Mouse (Mus musculus): ENCODE measurements around the gene Fgfr2. TPM values are rescaled to one million over a fixed set of nuclear protein-coding genes. Genes with fewer than 3 reads are reported as not detected.

Fgfr2 gene
- polyA plus RNA-seq, 1 experiment from 2014 or later = 93.6 TPM

DNA sequence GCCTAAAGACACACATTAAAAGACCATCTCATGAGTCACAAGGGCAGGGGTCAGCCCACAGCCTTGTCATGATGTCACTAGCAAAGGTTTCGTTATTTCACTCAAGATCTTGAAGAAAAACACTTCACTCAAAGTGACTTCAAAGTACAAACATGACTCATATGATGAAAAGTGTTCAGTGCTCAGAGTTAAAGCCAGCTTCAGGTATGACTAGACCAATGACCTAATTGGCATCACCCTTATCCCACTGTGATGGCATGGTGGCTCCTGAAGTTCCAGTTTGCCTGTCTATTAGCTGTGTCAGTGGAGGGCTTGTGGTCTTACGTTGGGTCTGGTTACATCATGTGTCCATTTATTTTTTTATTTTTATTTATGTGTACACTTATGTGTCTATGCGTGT is 36.4 kb upstream of the Fgfr2 start:
- H3K4me1 ChIP-seq (replicated peaks; ENCODE audit: control insufficient read depth, insufficient read depth, low read length) = 0 out of 2 replicates have a peak, but pooled peaks cover 2% of the 10 kb centered on the region
- H3K27me3 ChIP-seq (ENCODE audit: control insufficient read depth, insufficient read depth, low read length) = no peaks in the 10 kb centered on the region
- no peak for ATAC-seq (replicated peaks; ENCODE audit: low FRiP score)
- H3K4me2 ChIP-seq (ENCODE audit: low read depth, low read length, severe bottlenecking) = no peak overlapping the region
- no peak for DNase-seq (ENCODE audit: low spot score)
- H3K9me3 ChIP-seq (ENCODE audit: control insufficient read depth, low read length) = no peaks in the 10 kb centered on the region
- no peak overlapping the region for H3K9ac ChIP-seq (ENCODE audit: low read length)
- H3K4me3 ChIP-seq (ENCODE audit: low read depth, low read length) = no peak overlapping the region
- no peaks in the 10 kb centered on the region for H3K36me3 ChIP-seq (ENCODE audit: control insufficient read depth, insufficient read depth, low read length)
- 91% methylated on average over 3 of the region's 3 CpGs for WGBS
- H3K27ac ChIP-seq (ENCODE audit: low read depth, low read length) = no peak overlapping the region

DNA sequence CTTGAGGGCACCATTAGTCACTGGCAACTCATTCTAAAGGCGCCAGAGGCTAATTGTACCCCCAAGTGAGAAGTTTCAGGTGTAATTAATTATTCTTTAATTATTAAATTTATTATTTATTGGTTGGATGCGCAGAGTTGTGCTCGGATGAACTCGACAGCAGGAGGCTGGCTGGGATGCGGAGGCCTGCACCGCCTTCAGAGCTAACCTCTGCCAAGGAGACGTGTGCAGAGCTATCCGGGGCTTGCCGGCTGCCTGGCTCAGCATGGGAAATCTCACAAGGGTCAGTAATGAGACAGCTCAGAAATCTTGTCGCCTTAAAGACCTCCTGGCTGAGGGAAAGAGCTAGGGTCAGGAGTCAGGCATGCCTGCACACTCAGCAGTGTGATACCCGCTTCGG is 32.5 kb upstream of the Fgfr2 start:
- H3K27ac ChIP-seq (ENCODE audit: low read depth, low read length) = no peak overlapping the region
- no peak overlapping the region for H3K4me3 ChIP-seq (ENCODE audit: low read depth, low read length)
- 78% methylated on average over 12 of the region's 12 CpGs for WGBS

DNA sequence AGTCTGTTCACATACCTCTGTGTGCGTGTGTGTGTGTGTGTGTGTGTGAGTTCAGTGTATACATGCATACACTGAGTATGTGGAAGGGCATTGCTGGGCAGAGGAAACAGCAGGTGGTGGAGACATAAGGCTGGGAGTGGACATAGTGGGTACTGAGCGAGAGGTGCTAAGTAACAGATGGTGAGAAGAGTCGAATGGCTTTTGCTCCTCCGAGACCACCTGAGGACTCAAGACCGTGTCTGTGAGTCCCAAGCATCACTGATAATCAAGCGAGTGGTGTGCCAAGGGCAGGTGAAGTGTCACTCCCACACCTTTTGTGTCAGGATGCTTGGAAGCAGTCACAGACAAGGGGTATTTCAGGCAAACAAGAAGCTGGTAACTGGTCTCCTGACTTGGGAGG is 31.7 kb upstream of the Fgfr2 start:
- Histone ChIP-seq H3K36me3 (ENCODE audit: control insufficient read depth, insufficient read depth, low read length) (no peaks in the 10 kb centered on the region), H3K4me2 (ENCODE audit: low read depth, low read length, severe bottlenecking) (no peak overlapping the region), H3K4me3 (ENCODE audit: low read depth, low read length) (no peak overlapping the region), H3K9ac (ENCODE audit: low read length) (no peak overlapping the region), H3K4me1 (replicated peaks; ENCODE audit: control insufficient read depth, insufficient read depth, low read length) (0 out of 2 replicates have a peak, but pooled peaks cover 2% of the 10 kb centered on the region), H3K27me3 (ENCODE audit: control insufficient read depth, insufficient read depth, low read length) (no peaks in the 10 kb centered on the region), H3K9me3 (ENCODE audit: control insufficient read depth, low read length) (no peaks in the 10 kb centered on the region), H3K27ac (ENCODE audit: low read depth, low read length) (no peak overlapping the region)
- ATAC-seq (replicated peaks; ENCODE audit: low FRiP score) = no peak
- DNase-seq (ENCODE audit: low spot score) = no peak
- 86% methylated on average over 6 of the region's 6 CpGs for WGBS

More for the DNA sequence above, 32.5 kb upstream of the Fgfr2 start:
- Histone ChIP-seq H3K9me3 (ENCODE audit: control insufficient read depth, low read length) (no peaks in the 10 kb centered on the region), H3K4me2 (ENCODE audit: low read depth, low read length, severe bottlenecking) (no peak overlapping the region), H3K9ac (ENCODE audit: low read length) (no peak overlapping the region), H3K36me3 (ENCODE audit: control insufficient read depth, insufficient read depth, low read length) (no peaks in the 10 kb centered on the region), H3K4me1 (replicated peaks; ENCODE audit: control insufficient read depth, insufficient read depth, low read length) (0 out of 2 replicates have a peak, but pooled peaks cover 2% of the 10 kb centered on the region), H3K27me3 (ENCODE audit: control insufficient read depth, insufficient read depth, low read length) (no peaks in the 10 kb centered on the region)
- no peak for DNase-seq (ENCODE audit: low spot score)
- no peak for ATAC-seq (replicated peaks; ENCODE audit: low FRiP score)

DNA sequence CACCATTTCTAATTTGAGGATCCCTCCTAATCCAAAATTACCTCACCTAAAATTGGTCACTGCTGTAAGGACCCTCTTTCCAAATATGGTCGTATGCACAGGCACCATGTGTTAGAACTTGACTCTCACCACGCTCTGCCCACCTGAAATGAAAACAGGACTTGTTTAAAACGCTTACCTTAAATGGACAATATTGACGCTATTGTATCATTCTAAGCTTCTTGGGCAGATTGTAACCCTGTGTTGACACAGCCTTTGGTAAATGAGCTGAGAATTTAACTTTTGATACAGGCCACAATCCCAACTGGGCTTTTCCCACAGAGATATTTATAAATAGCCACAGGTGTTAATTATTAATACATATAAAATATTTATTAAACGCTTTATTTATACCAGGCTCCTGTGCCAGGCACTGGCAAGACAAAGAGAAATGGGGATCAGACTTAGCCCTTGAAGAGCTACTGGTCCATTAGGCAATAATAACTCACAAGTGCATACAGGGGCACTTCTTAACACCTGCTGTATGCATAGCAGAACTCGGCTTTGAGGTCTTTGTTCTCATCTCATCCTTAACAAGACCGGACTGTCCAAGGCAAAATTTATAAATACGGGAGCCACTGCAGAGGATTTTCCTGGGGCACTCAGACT is 16.7 kb upstream of the Fgfr2 start:
- ATAC-seq (replicated peaks; ENCODE audit: low FRiP score) (no peak), DNase-seq (ENCODE audit: low spot score) (no peak)
- no peaks in the 10 kb centered on the region for H3K27me3 ChIP-seq (ENCODE audit: control insufficient read depth, insufficient read depth, low read length)
- 88% methylated on average over 8 of the region's 8 CpGs for WGBS
- H3K27ac ChIP-seq (ENCODE audit: low read depth, low read length) = no peak overlapping the region
- no peak overlapping the region for H3K4me3 ChIP-seq (ENCODE audit: low read depth, low read length)
- no peak overlapping the region for H3K4me2 ChIP-seq (ENCODE audit: low read depth, low read length, severe bottlenecking)
- no peaks in the 10 kb centered on the region for H3K4me1 ChIP-seq (replicated peaks; ENCODE audit: control insufficient read depth, insufficient read depth, low read length)
- H3K9ac ChIP-seq (ENCODE audit: low read length) = no peak overlapping the region
- H3K9me3 ChIP-seq (ENCODE audit: control insufficient read depth, low read length) = no peaks in the 10 kb centered on the region
- no peaks in the 10 kb centered on the region for H3K36me3 ChIP-seq (ENCODE audit: control insufficient read depth, insufficient read depth, low read length)

DNA sequence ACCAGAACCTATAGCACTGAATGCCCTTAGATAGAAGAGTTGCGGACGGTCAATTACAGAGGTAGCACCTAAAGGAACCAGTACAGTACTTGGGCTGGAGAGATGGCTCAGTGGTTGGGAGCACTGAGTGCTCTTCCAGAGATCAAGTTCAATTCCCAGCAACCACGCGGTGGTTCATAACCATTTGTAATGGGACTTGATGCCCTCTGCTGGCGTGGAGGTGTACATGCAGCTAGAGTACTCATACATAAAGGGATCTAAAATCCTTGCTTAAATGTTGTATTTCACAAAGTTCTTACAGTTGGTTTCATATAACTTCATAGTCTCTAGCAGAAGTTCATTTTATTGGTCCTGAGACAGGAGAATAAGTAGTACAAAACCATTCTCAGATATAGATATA is 10.4 kb upstream of the Fgfr2 start:
- no peak overlapping the region for H3K4me3 ChIP-seq (ENCODE audit: low read depth, low read length)
- WGBS = 80% methylated on average over 5 of the region's 5 CpGs
- H3K27me3 ChIP-seq (ENCODE audit: control insufficient read depth, insufficient read depth, low read length) = no peaks in the 10 kb centered on the region
- H3K36me3 ChIP-seq (ENCODE audit: control insufficient read depth, insufficient read depth, low read length) = no peaks in the 10 kb centered on the region
- DNase-seq (ENCODE audit: low spot score) = no peak
- no peak overlapping the region for H3K4me2 ChIP-seq (ENCODE audit: low read depth, low read length, severe bottlenecking)
- H3K27ac ChIP-seq (ENCODE audit: low read depth, low read length) = no peak overlapping the region
- no peak overlapping the region for H3K9ac ChIP-seq (ENCODE audit: low read length)
- H3K4me1 ChIP-seq (replicated peaks; ENCODE audit: control insufficient read depth, insufficient read depth, low read length) = no peaks in the 10 kb centered on the region
- no peak for ATAC-seq (replicated peaks; ENCODE audit: low FRiP score)
- no peaks in the 10 kb centered on the region; the same call in 1 of the 2 replicates for H3K9me3 ChIP-seq (ENCODE audit: control insufficient read depth, low read length)

DNA sequence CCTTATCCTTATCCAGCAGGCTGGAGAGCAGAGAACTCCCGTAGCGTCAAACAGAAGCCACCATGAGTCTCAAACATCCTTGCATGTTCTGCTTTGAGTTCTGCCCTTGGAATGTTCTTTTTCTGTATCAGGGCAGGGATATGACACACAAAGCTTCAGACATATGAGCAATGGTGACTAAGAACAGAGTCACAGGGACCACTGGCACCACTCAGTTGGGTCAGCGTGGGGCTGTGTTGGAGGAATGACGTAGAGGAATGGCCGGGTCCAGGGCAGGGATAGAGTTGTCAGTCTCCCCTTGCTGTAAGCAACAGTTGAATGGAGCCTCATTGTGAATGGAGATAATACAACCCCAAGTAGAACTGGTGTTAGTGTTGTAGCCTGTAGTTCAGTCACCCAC is 9.6 kb upstream of the Fgfr2 start:
- 91% methylated on average over 5 of the region's 5 CpGs for WGBS
- H3K36me3 ChIP-seq (ENCODE audit: control insufficient read depth, insufficient read depth, low read length) = no peaks in the 10 kb centered on the region

DNA sequence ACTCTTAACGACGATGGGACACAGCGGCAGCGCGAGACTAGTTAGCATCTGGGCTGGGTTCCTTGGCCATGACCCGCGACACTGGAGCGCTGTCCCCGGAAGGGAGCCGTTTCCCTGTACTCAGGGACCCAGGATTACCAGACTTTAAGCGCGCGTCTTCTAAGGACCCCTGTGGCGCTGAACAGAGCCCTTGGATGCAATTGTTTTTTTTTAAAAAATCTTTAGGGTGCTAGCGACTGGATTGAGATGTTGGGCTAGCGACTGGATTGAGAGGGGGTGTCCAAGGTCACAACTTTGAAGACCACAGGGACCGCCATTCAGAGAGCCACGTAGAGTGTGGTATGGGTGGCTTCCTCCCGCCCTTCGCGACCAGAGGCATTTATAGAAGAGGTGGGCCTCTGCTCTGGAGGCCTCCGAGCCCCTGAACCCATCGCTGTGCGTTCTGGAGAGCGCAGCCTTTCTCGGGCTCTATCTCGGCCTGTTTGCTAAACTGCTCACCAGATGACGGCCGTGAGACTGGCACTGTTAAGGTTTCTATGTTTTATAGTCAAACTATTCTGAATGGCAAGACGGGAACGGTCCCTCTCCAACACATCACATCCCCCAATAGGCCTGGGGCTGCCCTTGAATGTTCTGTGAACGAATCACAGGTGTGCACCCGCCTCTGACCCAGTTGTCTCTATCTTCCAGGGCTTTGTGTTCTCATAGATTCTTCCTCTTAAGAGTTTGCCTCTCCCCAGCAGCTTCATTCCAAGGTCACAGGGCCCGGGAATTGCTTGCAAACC is 1.7 kb upstream of the Fgfr2 start:
- ATAC-seq (replicated peaks; ENCODE audit: low FRiP score) (no peak), DNase-seq (ENCODE audit: low spot score) (peak; percentile 57)
- H3K27ac ChIP-seq (ENCODE audit: low read depth, low read length) = no peak overlapping the region

More for the DNA sequence above, 9.6 kb upstream of the Fgfr2 start:
- Histone ChIP-seq H3K27ac (ENCODE audit: low read depth, low read length) (no peak overlapping the region), H3K4me2 (ENCODE audit: low read depth, low read length, severe bottlenecking) (no peak overlapping the region), H3K4me3 (ENCODE audit: low read depth, low read length) (no peak overlapping the region), H3K27me3 (ENCODE audit: control insufficient read depth, insufficient read depth, low read length) (no peaks in the 10 kb centered on the region), H3K9ac (ENCODE audit: low read length) (no peak overlapping the region), H3K4me1 (replicated peaks; ENCODE audit: control insufficient read depth, insufficient read depth, low read length) (no peaks in the 10 kb centered on the region), H3K9me3 (ENCODE audit: control insufficient read depth, low read length) (no peaks in the 10 kb centered on the region; the same call in 1 of the 2 replicates)
- ATAC-seq (replicated peaks; ENCODE audit: low FRiP score) (no peak), DNase-seq (ENCODE audit: low spot score) (no peak)

DNA sequence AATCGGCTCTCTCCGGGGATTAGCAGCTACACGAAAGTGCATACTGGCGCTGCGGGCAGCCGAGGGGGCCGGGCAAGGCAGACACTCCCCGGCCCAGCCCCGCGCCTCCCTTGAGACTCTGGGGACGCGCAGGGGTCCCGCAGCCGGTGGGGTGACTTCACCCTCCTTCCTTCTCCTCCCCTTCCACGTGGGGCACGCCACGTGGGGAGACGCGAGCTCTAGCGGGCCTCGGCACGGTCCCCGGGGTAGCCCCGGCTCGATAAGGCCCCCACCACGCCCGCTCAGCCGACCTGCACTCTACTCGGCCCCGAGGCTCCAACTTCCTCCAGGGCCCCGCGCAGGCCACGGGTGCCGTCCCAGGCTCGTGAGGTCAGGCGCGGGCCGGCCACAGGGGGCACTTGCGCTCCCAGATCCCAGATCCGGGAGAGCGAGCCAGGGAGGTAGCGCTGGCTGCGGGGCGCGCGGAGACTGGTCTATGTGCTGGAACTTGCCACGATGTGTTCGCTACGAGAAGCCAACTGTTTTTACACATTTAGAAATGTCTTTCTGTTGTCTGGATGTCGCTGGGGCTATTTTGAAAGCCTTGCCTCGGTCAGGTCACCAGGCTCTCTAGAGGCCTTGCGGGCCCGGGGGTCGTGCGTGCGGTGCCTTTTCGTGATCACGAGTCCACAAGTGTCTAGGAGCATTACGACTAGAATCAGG is 1.0 kb upstream of the Fgfr2 start, which contains the start of gene Ctbp2:
Gene Ctbp2 (minus strand): TSS at position 356 of the 702 bp plus-strand sequence.
- peak within 1 kb of the TSS; percentile 99 for H3K9ac ChIP-seq (ENCODE audit: low read length)
- H3K27ac ChIP-seq (ENCODE audit: low read depth, low read length) = peak within 1 kb of the TSS; percentile 99
- peak within 1 kb of the TSS; percentile 80 for H3K4me3 ChIP-seq (ENCODE audit: low read depth, low read length)
- H3K4me2 ChIP-seq (ENCODE audit: low read depth, low read length, severe bottlenecking) = peak within 1 kb of the TSS; percentile 92
- no peaks in the 10 kb centered on the region for H3K36me3 ChIP-seq (ENCODE audit: control insufficient read depth, insufficient read depth, low read length)
- peak; percentile 76 for ATAC-seq (replicated peaks; ENCODE audit: low FRiP score)
- no peaks in the 10 kb centered on the region; the same call in 1 of the 2 replicates for H3K9me3 ChIP-seq (ENCODE audit: control insufficient read depth, low read length)
- WGBS = under 1% methylated on average over 59 of the region's 59 CpGs
- DNase-seq (ENCODE audit: low spot score) = peak; percentile 91
- H3K4me1 ChIP-seq (replicated peaks; ENCODE audit: control insufficient read depth, insufficient read depth, low read length) = peaks cover 11% of the 10 kb centered on the region
- no peaks in the 10 kb centered on the region; the same call in 1 of the 2 replicates for H3K27me3 ChIP-seq (ENCODE audit: control insufficient read depth, insufficient read depth, low read length)

More for the DNA sequence above, 1.7 kb upstream of the Fgfr2 start:
- WGBS = 3% methylated on average over 34 of the region's 34 CpGs
- peak overlapping the region; percentile 99 for H3K9ac ChIP-seq (ENCODE audit: low read length)
- H3K4me2 ChIP-seq (ENCODE audit: low read depth, low read length, severe bottlenecking) = peak overlapping the region; percentile 92
- no peaks in the 10 kb centered on the region; the same call in 1 of the 2 replicates for H3K27me3 ChIP-seq (ENCODE audit: control insufficient read depth, insufficient read depth, low read length)
- H3K4me1 ChIP-seq (replicated peaks; ENCODE audit: control insufficient read depth, insufficient read depth, low read length) = peaks cover 10% of the 10 kb centered on the region
- peak overlapping the region; percentile 80 for H3K4me3 ChIP-seq (ENCODE audit: low read depth, low read length)
- no peaks in the 10 kb centered on the region for H3K36me3 ChIP-seq (ENCODE audit: control insufficient read depth, insufficient read depth, low read length)
- no peaks in the 10 kb centered on the region; the same call in 1 of the 2 replicates for H3K9me3 ChIP-seq (ENCODE audit: control insufficient read depth, low read length)
